Mouse (Mus musculus) adipocyte (in vitro differentiated cells): Measurements from ENCODE around the gene Mef2c.

ENCODE experiments used
- DNase-seq: peaks from one replicate; pipeline ENCODE4 v3.0.0-alpha.2; 2016; ENCODE audit warnings: low spot score

The Mef2c gene

DNA sequence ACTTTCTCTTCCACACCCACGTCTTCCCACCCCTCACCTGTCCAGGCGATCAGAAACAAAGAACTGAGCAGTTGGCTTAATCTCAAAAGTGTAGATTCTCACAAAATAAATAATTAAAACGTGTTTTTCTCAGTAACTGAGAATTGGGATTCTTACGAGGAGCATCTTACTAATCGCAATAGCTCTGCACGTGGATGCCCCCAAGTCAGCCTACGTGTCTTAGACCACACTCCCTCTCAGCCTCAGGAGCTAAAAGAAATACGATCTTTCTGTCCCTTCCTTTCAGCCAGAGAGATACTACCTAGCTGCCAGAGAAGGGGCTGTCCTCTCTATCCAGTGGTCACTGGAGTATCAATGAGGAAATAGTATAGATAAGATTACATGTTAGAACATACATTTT lies 106.3 kb downstream of the Mef2c start:
- DNase-seq: no peak

DNA sequence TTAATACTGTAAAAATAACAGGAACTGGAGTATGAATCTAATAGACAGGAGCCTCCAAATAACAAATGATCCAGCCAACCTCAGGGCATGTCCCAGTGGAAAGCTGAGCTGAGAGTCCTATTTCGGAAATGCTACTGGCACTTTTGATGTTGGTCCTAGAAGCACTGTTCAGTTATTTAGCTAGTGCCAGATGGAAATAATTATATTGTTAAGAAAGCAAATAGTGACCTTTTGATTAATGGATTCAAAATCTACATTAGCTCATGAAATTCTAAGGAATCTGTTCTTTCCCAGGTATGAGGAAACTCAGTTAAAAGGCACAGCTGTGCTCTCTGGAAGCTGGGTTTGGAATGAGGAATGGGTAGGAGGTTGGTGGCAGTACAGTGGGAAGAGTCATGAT lies 108.4 kb downstream of the Mef2c start:
- no peak for DNase-seq

DNA sequence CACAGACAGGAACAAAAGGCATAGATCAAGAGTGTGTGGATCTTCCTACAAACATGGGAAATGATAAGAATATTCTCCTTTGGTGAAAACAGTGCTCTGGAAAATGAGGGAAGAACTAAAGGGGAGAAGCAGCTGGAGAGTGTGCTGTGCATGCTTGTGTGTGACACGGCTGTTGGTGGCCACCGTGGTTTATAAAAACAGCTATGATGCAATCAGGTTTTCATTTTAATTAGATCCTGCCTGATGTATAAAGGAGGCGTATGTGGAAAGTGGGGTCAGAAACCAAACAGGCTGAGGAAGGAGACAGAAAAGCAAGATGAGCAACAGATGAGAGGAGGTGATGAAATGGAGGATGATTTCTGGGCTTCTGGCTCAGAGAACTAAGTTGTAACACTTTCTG lies 112.0 kb downstream of the Mef2c start:
- no peak for DNase-seq

DNA sequence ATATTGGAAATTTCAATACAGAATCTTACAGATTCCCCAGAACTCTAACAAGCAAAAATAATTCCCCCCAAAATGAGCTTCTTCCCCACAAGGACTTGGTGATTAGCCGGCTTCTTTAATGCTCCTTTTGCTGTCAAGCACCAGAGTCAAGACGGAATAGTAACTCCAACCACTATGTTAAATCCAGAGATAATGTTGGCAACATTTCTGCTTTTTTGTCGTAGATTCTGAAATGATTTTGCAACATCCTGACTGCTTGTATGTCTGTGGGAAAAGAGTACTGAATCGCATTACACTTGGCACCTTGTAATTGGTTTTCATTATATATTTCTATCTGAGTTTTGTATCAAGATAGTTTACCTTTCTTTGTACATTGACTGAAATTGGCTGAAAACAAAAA lies 120.8 kb downstream of the Mef2c start:
- DNase-seq: no peak

DNA sequence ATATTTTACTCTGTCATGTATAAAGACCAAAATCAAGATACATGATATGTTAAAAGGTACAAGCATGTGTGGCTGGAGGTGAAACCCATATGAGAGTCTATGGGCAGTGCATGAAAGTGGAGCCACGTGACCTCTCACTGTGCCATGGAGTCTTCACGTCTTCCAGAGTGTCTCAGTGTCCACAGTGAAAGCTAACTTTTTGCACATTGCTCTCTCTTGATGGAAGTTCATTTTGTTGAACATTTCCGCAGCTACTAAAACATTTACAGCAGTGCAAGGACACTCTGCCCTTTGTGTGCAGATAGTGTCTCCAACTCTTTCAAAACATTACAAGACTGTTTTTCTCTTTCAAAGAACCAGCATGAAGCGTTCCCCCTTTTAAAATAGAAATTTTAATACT lies 123.6 kb downstream of the Mef2c start:
- DNase-seq: no peak

DNA sequence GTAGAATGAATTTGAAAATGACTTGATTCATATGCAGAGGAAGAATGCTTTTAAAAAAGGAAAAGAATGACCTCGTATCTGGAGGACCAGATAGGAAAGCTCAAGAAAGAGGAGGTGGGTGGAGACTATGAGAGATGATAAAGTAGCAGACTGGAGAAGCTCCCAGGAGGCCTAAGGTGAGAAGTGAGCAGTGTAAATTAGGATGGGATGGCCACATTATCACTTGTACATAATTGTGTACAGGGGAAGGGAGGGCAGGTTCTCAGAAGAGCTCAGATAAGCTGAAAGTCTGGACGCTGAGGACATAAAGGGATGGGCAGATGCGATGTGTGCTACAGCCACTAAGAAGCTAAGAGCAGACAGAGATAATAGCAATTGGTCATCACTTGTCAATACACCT lies 124.3 kb downstream of the Mef2c start:
- DNase-seq: no peak

DNA sequence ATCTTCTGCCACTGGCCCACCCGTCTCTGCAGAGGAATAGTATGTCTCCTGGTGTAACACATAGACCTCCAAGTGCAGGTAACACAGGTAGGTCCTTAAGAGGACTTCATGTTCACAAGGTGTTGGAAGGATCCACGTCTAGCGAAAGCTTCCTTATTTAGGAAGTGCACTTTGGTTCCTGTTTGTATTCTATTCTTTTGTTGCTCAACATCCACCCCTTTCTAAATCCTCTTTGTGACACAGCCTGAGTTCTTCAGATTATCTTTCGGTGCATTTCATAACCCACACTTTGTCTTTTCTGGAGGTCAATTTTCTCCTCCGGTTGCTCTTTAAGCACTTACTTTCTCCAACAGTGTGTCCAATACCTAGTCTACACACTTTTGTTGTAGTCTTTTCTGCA lies 129.3 kb downstream of the Mef2c start:
- DNase-seq: no peak

DNA sequence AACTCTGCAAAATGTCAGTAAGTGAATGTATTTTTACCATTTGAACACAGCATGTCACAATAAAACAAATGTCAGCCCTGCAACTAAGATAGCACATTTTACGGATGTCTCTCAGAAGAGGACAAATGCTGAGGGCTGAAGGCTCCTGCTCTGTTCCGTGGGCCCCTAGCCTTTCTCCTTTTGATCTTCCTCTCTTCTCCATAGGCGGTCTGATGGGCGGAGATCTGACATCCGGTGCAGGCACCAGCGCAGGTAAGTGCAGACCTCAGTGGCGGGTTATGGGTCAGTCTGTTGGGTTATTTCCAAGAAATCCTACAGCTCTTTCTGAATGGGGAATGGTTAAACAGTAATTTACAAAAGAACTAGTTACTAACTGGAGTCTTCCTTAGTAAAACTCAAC lies 131.4 kb downstream of the Mef2c start:
- no peak for DNase-seq

DNA sequence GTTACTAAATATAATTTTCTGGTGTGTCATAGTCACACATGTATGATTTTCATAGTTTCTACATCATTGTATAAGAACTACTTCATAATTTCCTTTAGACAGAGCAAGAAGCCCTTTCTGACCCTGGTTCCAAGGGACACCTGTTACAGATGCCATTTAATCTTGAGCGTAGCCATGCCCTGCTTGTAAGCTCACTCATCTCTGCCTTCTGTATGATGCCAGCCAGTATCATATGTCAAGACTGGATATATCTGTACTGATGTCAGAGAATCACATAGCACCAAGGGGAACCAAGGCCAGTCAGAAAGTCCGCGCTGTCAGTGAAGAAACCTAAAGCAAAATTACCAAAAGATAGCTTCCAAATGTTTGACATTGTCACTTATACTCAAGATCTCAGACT lies 133.8 kb downstream of the Mef2c start:
- no peak for DNase-seq

DNA sequence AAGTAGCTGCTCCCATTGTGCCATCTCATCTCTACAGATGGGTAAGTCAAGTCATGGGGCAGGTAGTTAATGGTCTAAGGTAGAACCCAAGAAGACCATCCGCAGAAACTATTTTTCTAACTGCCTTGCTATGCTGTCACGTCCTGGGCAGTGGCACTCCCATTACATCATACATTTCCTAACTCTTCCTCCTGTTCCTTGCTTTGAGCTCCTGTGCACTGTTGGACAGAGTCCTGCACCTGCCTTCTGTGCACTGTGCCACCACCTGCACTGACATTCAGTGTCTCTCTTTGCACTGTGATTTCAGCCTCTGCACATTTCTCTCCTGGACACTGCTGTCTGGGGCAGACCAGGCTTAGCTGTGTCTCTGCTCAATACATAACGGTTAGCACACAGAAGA lies 134.9 kb downstream of the Mef2c start:
- no peak for DNase-seq

DNA sequence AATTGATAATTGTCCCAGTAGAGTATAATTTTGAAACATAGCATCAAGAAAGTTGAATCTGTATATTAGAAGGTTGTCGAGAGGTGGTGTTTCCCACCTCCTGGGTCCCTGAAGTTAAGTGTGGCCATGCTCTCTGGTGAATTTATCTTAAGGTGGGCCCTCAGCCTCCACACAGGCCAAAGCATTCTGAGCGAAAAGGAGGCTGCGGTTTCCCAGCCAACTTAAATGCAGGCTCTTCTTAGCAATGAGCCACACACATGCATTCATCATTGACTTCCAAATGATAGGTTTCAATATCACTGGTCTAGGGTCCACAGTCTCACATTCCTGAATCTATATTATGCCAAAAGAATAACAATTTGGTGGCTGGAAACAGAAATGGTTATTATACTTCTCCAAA lies 145.2 kb downstream of the Mef2c start:
- DNase-seq: no peak

DNA sequence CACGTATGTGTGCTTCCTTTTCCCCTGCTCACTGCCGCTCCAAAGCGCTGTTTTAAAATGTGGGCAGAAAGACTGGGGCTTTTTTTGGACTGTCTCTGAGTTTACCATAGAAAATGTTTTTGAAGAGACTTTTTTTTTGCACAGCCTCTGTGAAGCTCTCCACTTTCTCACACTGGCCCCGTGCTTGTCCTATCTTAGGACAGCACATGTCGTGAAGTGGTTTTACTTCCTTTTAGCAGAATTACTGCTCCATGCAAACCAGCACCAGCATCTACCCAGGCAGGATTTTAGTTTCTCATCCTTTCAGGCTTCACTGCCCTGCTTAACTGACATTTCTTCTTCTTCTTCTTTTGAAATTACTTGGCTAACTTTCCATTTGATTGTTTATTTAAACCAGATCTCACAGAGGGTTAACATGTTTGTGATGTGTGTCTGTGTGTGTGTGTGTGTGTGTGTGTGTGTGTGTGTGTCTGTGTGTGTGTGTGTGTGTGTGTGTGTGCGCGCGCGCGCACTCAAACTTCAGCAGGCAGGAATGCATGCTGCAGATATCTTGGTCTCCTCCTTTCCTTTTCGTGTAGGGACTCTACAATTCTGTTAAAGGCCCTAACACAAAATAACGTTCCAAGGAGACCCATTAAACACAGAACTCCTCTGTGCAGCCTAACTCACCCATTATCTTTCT lies 146.1 kb downstream of the Mef2c start:
- no peak for DNase-seq

DNA sequence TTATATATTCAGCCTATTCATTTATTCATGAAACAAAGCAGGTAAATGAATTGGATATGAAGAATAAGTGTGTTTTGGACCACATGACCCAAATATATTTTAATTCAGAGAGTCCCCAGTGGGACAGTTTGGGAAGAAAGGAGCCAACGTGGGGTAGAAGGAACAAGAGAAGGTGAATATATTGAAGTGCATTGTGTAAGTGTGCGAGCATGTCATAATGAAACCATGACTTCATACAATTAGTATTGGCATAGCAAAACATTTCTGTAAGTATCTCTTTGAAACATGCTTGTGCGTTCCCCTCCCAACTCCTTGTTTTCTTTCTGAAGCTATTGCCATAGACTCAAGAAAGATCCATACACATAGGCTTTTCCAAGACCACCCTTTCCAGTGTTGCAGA lies 147.0 kb downstream of the Mef2c start:
- no peak for DNase-seq

DNA sequence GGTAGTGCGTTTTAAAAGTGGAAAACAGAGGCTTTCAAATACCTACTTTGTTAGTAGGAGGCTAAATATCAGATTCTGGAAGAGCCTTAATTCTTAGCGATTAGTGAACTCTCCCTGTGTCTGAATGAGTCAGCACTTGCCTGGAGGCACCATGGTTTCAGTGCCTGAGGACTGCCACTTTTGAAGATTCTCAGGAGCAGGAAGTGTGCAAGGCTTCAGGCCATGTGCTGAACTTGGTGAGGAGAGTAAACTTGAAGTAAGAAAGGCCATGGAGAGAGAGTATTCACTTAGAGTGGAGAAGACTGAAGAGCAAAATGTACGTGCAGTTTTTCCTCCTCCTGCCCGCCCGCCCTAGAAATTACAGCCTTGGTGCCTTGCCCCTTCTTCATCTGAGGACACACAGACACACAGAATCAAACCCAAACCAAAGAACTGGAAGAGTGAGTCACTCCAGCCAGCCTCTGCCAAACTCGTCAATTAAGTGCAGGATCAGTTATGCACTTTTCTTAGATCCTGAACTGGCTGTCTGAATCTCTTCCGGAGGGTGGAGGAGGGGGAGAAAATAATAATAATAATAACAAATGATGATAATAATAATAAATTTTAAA lies 148.2 kb downstream of the Mef2c start:
- no peak for DNase-seq

DNA sequence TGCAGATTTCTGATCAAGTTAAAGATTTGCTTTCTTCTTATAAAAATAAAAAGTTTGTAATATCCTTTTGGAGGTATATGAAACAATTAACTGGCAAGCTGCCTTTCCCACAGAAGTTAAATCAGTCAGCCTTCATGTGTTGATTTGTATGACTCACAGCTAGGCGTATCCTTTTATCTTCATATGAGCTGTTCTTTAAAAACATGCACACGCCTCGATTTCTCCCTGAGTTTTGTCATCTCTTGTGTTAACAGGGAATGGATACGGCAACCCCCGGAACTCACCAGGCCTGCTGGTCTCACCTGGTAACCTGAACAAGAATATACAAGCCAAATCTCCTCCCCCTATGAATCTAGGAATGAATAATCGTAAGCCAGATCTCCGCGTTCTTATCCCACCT lies 148.7 kb downstream of the Mef2c start:
- no peak for DNase-seq

DNA sequence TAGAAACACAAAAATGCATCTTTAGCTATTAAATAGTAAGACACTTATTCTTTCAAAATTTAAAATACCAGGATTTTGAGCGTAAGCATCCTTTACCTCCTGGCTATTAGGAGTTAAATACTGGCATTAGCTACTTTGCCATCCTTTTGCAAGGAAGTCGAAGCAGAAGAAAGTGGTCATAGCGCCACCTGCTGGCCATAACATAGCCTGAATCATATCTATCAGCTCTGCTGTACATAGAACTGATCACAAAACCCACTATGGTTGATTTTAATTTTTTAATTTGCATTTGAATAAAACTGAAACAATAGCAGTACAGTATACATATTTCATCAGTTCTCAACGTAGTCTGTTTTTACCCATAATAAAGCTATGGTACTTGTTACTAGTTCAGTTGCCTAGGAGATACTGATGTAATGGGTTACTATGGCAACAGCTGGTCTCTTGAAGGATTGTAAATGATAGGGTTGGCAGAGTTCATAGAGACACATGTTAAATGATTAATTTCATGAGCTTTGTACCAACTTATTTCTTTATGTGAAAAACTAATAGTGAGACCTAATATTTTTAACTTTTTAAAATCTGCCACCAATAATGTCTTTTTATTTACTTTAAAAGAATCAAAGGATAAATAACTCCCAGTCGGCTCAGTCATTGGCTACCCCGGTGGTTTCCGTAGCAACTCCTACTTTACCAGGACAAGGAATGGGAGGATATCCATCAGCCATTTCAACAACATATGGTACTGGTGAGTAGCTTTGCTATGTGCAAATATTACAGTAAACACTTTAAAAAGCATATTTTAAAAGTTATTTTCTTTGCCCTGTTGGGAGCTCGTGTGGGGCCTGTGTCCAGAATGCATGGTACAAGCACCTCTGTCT lies 151.3 kb downstream of the Mef2c start:
- peak; percentile 66 for DNase-seq

DNA sequence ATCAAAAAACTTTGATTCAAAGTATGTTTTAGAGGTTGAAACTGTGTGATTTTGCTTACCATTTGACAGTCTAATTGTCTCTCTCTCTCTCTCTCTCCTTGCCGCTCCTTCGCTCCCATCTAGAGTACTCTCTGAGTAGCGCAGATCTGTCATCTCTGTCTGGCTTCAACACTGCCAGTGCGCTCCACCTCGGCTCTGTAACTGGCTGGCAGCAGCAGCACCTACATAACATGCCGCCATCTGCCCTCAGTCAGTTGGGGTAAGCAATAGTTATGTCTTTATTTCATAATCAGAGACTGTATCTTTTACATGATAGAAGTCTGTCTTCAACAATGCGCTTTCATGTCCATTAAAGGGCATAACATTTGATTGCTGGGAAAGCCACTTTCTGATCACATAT lies 152.3 kb downstream of the Mef2c start:
- DNase-seq: no peak

DNA sequence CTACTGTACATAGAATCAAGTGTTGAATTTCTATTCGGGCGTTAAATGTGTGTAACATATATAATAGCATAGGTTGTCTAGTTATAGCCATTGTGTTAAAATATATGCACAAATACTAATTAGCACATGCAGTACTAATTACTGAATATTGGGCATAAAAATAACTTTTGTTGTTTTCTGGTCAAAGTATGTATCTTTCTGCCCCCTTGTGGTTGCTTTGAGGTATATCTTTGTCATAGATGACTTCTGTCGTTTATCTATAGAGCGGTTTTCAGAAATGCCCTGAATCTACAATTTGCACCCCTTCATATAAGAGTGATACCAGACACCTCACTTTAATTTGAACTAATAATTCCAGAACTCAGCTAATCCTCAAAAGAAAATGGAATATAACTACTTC lies 152.9 kb downstream of the Mef2c start:
- DNase-seq: no peak

DNA sequence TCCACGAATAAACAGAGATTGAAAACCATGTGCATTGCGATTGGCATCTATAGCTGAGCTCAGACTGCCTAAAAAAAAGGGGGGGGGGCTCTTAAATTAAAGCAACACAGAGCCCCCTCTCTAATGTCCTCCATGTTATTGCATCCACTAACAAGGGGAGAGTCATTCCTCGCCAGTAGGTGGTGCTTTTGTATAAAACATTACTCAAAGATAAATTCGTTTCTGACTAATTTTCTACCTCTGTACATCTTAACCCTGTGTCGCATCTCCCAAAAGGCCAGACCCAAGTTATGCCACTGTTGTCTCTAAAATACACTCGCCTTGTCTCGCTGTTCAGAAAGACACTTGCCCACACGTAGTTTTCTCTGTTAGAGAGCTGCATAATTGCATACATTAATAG lies 156.9 kb downstream of the Mef2c start:
- DNase-seq: peak; percentile 6

DNA sequence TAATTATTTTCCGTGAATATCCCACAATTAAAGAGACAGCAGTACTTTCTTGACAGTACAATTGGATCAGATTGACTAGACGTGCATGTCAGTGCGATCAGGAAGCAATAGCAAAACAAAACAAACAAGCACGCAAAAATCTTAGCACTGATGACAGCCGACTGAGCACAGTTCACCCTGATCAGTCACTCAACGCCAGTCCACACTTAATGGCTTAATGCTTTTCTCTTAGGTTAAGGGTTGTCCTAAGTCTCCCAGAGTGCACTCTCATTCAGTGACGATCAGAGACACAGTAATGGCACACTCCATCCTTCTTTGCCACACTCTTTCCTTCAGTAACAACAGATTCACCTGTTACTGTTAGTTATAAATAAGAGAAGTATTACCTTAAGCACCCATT lies 157.3 kb downstream of the Mef2c start:
- no peak for DNase-seq

DNA sequence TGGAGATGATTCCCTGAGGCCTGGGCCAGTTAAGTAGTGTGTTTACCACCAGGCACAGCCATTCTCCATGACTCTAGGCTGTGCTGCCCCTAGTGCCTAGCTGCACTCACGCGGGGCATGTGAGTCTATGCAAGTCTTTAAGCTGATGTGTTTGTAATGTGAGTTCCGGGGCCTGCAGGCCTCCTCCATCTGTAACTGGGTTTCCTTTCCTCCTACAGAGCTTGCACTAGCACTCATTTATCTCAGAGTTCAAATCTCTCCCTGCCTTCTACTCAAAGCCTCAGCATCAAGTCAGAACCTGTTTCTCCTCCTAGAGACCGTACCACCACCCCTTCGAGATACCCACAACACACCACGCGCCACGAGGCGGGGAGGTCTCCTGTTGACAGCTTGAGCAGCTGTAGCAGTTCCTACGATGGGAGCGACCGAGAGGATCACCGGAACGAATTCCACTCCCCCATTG lies 158.3 kb downstream of the Mef2c start:
- DNase-seq: no peak

DNA sequence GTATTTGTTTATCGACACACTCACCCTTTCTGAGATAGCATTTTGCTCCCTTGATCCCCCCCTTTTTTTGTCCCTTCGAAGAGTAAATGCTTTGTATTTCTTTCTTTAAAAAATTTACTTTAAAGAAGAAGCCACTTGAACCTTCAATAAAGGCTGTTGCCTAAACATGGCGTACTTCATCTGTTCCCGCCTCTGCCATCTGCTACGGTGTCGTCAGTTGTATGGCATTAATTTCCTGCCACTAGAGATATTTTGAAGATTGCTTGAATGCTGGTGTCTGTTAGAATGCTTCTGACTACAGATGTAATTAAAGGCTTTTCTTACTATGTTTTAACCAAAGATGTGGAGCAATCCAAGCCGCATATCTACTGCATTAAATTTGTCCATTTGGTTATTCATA lies 162.3 kb downstream of the Mef2c start:
- no peak for DNase-seq

DNA sequence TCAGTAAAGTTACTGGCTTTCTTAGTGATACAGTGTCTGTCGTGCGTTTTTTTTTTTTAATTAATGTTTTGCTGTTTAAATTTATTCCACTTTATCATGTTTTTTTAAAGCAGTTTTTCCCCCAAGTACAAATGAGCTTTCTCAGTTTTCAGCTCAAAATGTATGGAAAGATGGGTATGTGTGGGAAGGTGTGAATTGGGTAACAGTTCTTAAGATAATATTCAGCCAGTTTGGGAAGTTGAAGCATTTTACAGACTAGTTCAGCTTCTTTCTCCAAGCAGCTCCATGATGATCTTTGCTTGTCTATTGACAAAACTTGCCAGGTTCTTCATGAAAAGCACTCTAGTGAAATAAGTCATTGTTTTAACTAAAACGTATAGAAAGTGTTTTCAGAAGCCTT lies 163.2 kb downstream of the Mef2c start:
- DNase-seq: no peak
